Mouse (Mus musculus) midbrain, postnatal 0 days (tissue): ENCODE data around the gene Phb2. TPM values are rescaled to one million over a fixed set of nuclear protein-coding genes. Genes with fewer than 3 reads are reported as not detected.

Source experiments
- ATAC-seq: fragments of 200-750 bp; cut with Nextera tagmentation; 2 replicates; pipeline ENCODE4 v1.8.0; 2017; ENCODE audit warnings: moderate number of reproducible peaks, mild to moderate bottlenecking, moderate TSS enrichment, moderate library complexity; ENCODE audit not compliant: low FRiP score
- DNase-seq: peaks from one replicate; pipeline ENCODE4 v3.0.0-alpha.2; 2015; ENCODE audit warnings: low spot score
- H3K27ac ChIP-seq: fragments of 300-500 bp; sonication (generic); 2 replicates; pipeline ENCODE4 v1.5.1; 2014; ENCODE audit warnings: low read depth, mild to moderate bottlenecking, low read length, mixed read lengths
- H3K27me3 ChIP-seq: fragments of 300-500 bp; sonication (generic); 2 replicates; pipeline ENCODE4 v1.6.1; 2014; ENCODE audit warnings: low read length, control low read depth, mixed read lengths; ENCODE audit not compliant: insufficient read depth
- H3K36me3 ChIP-seq: fragments of 300-500 bp; sonication (generic); 2 replicates; pipeline ENCODE4 v1.6.1; 2014; ENCODE audit warnings: low read length, control low read depth, mixed read lengths; ENCODE audit not compliant: insufficient read depth
- H3K4me1 ChIP-seq: fragments of 300-500 bp; sonication (generic); 2 replicates; pipeline ENCODE4 v1.6.1; 2014; ENCODE audit warnings: mild to moderate bottlenecking, control low read depth, antibody characterized with exemption, low read length, mixed read lengths; ENCODE audit not compliant: insufficient read depth
- H3K4me2 ChIP-seq: fragments of 300-500 bp; sonication (generic); 2 replicates; pipeline ENCODE4 v1.6.1; 2014; ENCODE audit warnings: low read depth, mild to moderate bottlenecking, low read length, mixed read lengths; ENCODE audit not compliant: poor library complexity, severe bottlenecking
- H3K4me3 ChIP-seq: fragments of 300-500 bp; sonication (generic); 2 replicates; pipeline ENCODE4 v1.5.1; 2014; ENCODE audit warnings: low read depth, mild to moderate bottlenecking, low read length, moderate library complexity
- H3K9ac ChIP-seq: fragments of 300-500 bp; sonication (generic); replicated peaks from 2 replicates; pipeline ENCODE4 v1.6.1; 2014; ENCODE audit warnings: mild to moderate bottlenecking, low read length, moderate library complexity, mixed read lengths; ENCODE audit not compliant: poor library complexity, severe bottlenecking
- H3K9me3 ChIP-seq: fragments of 300-500 bp; sonication (generic); 2 replicates; pipeline ENCODE4 v1.6.1; 2016; ENCODE audit warnings: low read length, control low read depth
- CTCF ChIP-seq: IDR thresholded peaks from 2 replicates; pipeline ENCODE4 v1.5.1; 2016; ENCODE audit warnings: antibody characterized with exemption, mild to moderate bottlenecking
- WGBS: fragments of 180-500 bp; shearing (Covaris S2); extraction: QIAGEN DNeasy Blood & Tissue Kit; methylation state at CpG from one replicate; pipeline ENCODE4 v1.1.7; 2014; 5-methylcytosine and 5-hydroxymethylcytosine counted together
- polyA plus RNA-seq: library from polyadenylated mRNA; unstranded; fragments of >200 nt; fragmentation: Nextera tagmentation; extraction: Ambion mirVana; gene quantifications from 2 replicates; pipeline ENCODE4 v1.2.1, GENCODE M21; 2015
- total RNA-seq: library from RNA; depleted of rRNA; stranded (reverse); fragments of >200 nt; gene quantifications from 2 replicates; pipeline ENCODE4 v1.2.3, GENCODE M21; 2014

Phb2 gene
- total and polyA plus RNA-seq, 2 experiments from 2014 or later = 230 to 265 TPM

GRCm38 (mm10) chr6:124696441-124697150, 15.5 kb upstream of the Phb2 start:
- 91% methylated on average over 7 of the region's 7 CpGs for WGBS
- Histone ChIP-seq H3K4me1 (0 out of 2 replicates have a peak, but pooled peaks cover 3% of the 10 kb centered on the region), H3K9ac (no peak overlapping the region), H3K9me3 (no peaks in the 10 kb centered on the region), H3K36me3 (peaks cover 15% of the 10 kb centered on the region), H3K27ac (no peak overlapping the region), H3K27me3 (no peaks in the 10 kb centered on the region), H3K4me2 (no peak overlapping the region), H3K4me3 (no peak overlapping the region)
- no peak for ATAC-seq
- no peak for DNase-seq
- TF ChIP-seq CTCF = no peak

GRCm38 (mm10) chr6:124698751-124699150, 13.4 kb upstream of the Phb2 start:
- Histone ChIP-seq H3K4me3 (no peak overlapping the region), H3K36me3 (peaks cover 32% of the 10 kb centered on the region), H3K4me1 (0 out of 2 replicates have a peak, but pooled peaks cover 3% of the 10 kb centered on the region), H3K4me2 (no peak overlapping the region), H3K27ac (no peak overlapping the region), H3K27me3 (no peaks in the 10 kb centered on the region), H3K9me3 (no peaks in the 10 kb centered on the region), H3K9ac (no peak overlapping the region)
- DNase-seq (no peak), ATAC-seq (no peak)
- no peak for TF ChIP-seq CTCF
- 90% methylated on average over 6 of the region's 6 CpGs for WGBS

- ATAC-seq (no peak), DNase-seq (no peak)
- Histone ChIP-seq H3K4me3 (no peak overlapping the region), H3K9me3 (no peaks in the 10 kb centered on the region), H3K27me3 (no peaks in the 10 kb centered on the region), H3K36me3 (peaks cover 35% of the 10 kb centered on the region), H3K4me1 (no peaks in the 10 kb centered on the region), H3K9ac (no peak overlapping the region), H3K4me2 (no peak overlapping the region), H3K27ac (no peak overlapping the region)
- WGBS = 91% methylated on average over 4 of the region's 4 CpGs
- no peak for TF ChIP-seq CTCF
Measured at GRCm38 (mm10) chr6:124699366-124699765, 12.8 kb upstream of the Phb2 start.

- Histone ChIP-seq H3K9ac (no peak overlapping the region), H3K4me3 (no peak overlapping the region), H3K9me3 (no peaks in the 10 kb centered on the region), H3K36me3 (peaks cover 42% of the 10 kb centered on the region), H3K4me2 (no peak overlapping the region), H3K27ac (no peak overlapping the region), H3K27me3 (no peaks in the 10 kb centered on the region), H3K4me1 (no peaks in the 10 kb centered on the region)
- DNase-seq (peak; percentile 57), ATAC-seq (no peak)
- 84% methylated on average over 11 of the region's 11 CpGs for WGBS
- no peak for TF ChIP-seq CTCF
Measured at GRCm38 (mm10) chr6:124699962-124700610, 12.1 kb upstream of the Phb2 start.

- no peaks in the 10 kb centered on the region for H3K9me3 ChIP-seq
- H3K4me2 ChIP-seq = no peak overlapping the region
- H3K9ac ChIP-seq = no peak overlapping the region
- no peak for ATAC-seq
- no peak overlapping the region for H3K27ac ChIP-seq
- peak; percentile 48 for DNase-seq
- no peaks in the 10 kb centered on the region for H3K4me1 ChIP-seq
- no peaks in the 10 kb centered on the region for H3K27me3 ChIP-seq
- no peak overlapping the region for H3K4me3 ChIP-seq
- peaks cover 48% of the 10 kb centered on the region for H3K36me3 ChIP-seq
- TF ChIP-seq CTCF = peak; percentile 56
- 80% methylated on average over 8 of the region's 8 CpGs for WGBS
Measured at GRCm38 (mm10) chr6:124701338-124701737, 10.8 kb upstream of the Phb2 start.

- no peaks in the 10 kb centered on the region for H3K9me3 ChIP-seq
- no peak overlapping the region for H3K9ac ChIP-seq
- 92% methylated on average over 17 of the region's 17 CpGs for WGBS
- peak; percentile 38; the same call in 1 of the 2 replicates for ATAC-seq
- H3K27ac ChIP-seq = no peak overlapping the region
- no peak for TF ChIP-seq CTCF
- H3K4me3 ChIP-seq = no peak overlapping the region
- peaks cover 49% of the 10 kb centered on the region for H3K36me3 ChIP-seq
- no peak for DNase-seq
- H3K4me2 ChIP-seq = no peak overlapping the region
- no peaks in the 10 kb centered on the region for H3K27me3 ChIP-seq
- H3K4me1 ChIP-seq = no peaks in the 10 kb centered on the region
Measured at GRCm38 (mm10) chr6:124702102-124702783, 9.9 kb upstream of the Phb2 start.
